Mouse (Mus musculus): Measurements from ENCODE around the gene Prom2.

GRCm38 (mm10) chr2:127549711-127550110 lies 8.4 kb upstream of the Prom2 start:
- TF ChIP-seq POLR2A (IDR thresholded peaks at IDR 0.05; ENCODE audit: low read depth, low read length) (no peak), CTCF (conservative IDR thresholded peaks at IDR 0.05; ENCODE audit: insufficient read depth, insufficient read length, low read depth, low read length) (no peak)
